Mouse (Mus musculus): ENCODE data around the gene Rnf115. TPM values are rescaled to one million over a fixed set of nuclear protein-coding genes. Genes with fewer than 3 reads are reported as not detected.
A peak's percentile ranks its signal among the peaks of the same experiment; 100 is the strongest.

The Rnf115 gene
- polyA plus RNA-seq, 1 experiment: 13.5 TPM

DNA sequence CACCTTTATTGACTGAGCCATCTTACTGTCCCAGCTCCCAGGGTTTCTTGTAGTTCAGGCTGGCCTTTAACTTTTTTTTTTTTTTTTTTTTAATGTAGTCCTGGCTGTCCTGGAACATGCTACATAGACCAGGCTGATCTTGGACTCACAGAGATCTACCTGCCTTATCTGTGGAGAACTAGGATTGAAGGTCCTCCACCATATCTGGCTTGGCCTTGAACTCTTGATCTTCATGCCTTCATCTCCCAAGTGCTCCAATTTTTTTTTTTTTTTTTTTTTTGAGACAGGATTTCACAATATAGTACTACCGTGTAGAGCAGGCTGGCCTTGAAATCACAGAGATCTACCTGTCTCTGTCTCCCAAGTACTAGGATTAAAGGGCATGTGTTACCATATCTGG is 33.9 kb upstream of the Rnf115 start:
- Histone ChIP-seq H3K36me3 (ENCODE audit: control insufficient read depth, insufficient read depth) (no peaks in the 10 kb centered on the region), H3K79me3 (ENCODE audit: low read depth) (peaks cover 8% of the 10 kb centered on the region), H3K27me3 (ENCODE audit: control insufficient read depth, insufficient read depth, insufficient read length) (no peaks in the 10 kb centered on the region), H3ac (ENCODE audit: control insufficient read depth, insufficient read length, low read depth) (no peak overlapping the region), H3K4me3 (ENCODE audit: insufficient read depth, poor library complexity, severe bottlenecking) (no peak overlapping the region), H3K79me2 (ENCODE audit: control insufficient read depth, insufficient read depth) (peaks cover 12% of the 10 kb centered on the region)
- TF ChIP-seq CTCF (IDR thresholded peaks at IDR 0.05; ENCODE audit: control insufficient read depth, insufficient read depth, insufficient read length) (no peak), USF1 (IDR thresholded peaks at IDR 0.05; ENCODE audit: low read depth) (no peak), MAX (IDR thresholded peaks at IDR 0.05) (no peak), CEBPB (IDR thresholded peaks at IDR 0.05; ENCODE audit: low read depth) (no peak), MYOG (IDR thresholded peaks at IDR 0.05; ENCODE audit: control insufficient read depth, extremely low read depth, insufficient read length) (no peak), MYOD1 (IDR thresholded peaks at IDR 0.05; ENCODE audit: control insufficient read depth, insufficient read length, low read depth) (no peak), FOSL1 (IDR thresholded peaks at IDR 0.05; ENCODE audit: insufficient read depth, low read length, poor library complexity, severe bottlenecking) (no peak)

- Histone ChIP-seq H3K4me3 (ENCODE audit: insufficient read depth, poor library complexity, severe bottlenecking) (peak within 1 kb of the TSS; percentile 83), H3ac (ENCODE audit: control insufficient read depth, insufficient read length, low read depth) (peak within 1 kb of the TSS; percentile 99), H3K27me3 (ENCODE audit: control insufficient read depth, insufficient read depth, insufficient read length) (no peaks in the 10 kb centered on the region), H3K36me3 (ENCODE audit: control insufficient read depth, insufficient read depth) (peaks cover 12% of the 10 kb centered on the region), H3K79me2 (ENCODE audit: control insufficient read depth, insufficient read depth) (peaks cover 16% of the 10 kb centered on the region), H3K79me3 (ENCODE audit: low read depth) (peaks cover 8% of the 10 kb centered on the region)
- TF ChIP-seq MAX (IDR thresholded peaks at IDR 0.05) (no peak), FOSL1 (IDR thresholded peaks at IDR 0.05; ENCODE audit: insufficient read depth, low read length, poor library complexity, severe bottlenecking) (no peak), MYOD1 (IDR thresholded peaks at IDR 0.05; ENCODE audit: control insufficient read depth, insufficient read length, low read depth) (no peak), CTCF (IDR thresholded peaks at IDR 0.05; ENCODE audit: control insufficient read depth, insufficient read depth, insufficient read length) (no peak), MYOG (IDR thresholded peaks at IDR 0.05; ENCODE audit: control insufficient read depth, extremely low read depth, insufficient read length) (no peak), CEBPB (IDR thresholded peaks at IDR 0.05; ENCODE audit: low read depth) (no peak), USF1 (IDR thresholded peaks at IDR 0.05; ENCODE audit: low read depth) (no peak)
These were observed 31.2 kb upstream of the Rnf115 start, which contains the start of gene Pias3 for GRCm38 (mm10) chr3:96696198-96696765. TSS of gene Pias3 (plus strand) at chr3:96696384.

DNA sequence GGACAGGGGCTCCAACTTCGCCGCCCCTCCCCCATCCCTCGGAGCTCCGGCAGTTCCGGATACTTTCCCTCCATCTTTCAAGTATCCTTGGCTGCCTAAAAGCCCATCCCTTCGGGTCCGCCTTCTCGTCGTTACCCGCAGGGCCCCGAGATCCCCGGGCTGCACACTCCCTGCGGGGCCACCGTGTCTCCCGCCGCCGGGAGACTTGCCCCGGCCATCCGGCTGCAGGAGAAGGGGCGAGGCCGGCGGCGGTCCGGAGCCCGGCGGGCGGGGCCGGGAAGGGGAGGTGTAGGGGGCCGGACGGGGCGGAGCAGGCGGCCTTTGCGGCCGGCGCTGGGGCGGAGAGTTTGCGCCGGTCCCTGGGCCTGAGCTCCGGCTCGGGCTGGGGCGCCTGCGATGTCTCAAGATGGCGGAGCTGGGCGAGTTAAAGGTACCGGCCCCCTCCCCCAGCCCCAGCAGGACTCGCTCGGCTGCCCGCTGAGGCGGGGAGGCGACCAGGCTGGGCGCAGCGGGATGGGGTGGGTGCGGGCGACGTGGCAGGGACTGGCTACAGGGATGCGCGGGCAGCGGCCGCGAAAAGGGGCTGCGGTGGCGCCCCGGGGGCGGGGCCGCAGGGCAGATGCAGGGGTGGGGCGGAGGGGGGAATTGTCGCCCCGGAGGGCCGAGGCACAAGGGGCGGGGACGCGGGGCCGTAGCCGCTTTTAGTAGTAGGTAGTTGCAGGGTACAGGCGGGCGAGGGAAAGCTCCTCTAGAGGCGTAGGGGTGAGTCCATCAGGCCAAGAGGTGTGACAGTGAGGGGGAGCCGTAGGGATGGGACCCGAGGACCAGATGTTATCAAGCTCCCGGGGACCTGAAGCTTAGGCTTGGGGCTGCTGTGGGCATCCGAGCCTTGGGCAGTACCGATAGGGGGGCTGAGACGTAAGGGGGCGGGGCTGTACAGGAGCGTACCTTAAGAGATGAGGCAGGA is 30.4 kb upstream of the Rnf115 start:
- Histone ChIP-seq H3K4me3 (ENCODE audit: insufficient read depth, poor library complexity, severe bottlenecking) (peak overlapping the region; percentile 83), H3K79me3 (ENCODE audit: low read depth) (peaks cover 8% of the 10 kb centered on the region), H3K79me2 (ENCODE audit: control insufficient read depth, insufficient read depth) (peaks cover 16% of the 10 kb centered on the region), H3K36me3 (ENCODE audit: control insufficient read depth, insufficient read depth) (peaks cover 20% of the 10 kb centered on the region), H3K27me3 (ENCODE audit: control insufficient read depth, insufficient read depth, insufficient read length) (no peaks in the 10 kb centered on the region), H3ac (ENCODE audit: control insufficient read depth, insufficient read length, low read depth) (peak overlapping the region; percentile 99)
- TF ChIP-seq MYOD1 (IDR thresholded peaks at IDR 0.05; ENCODE audit: control insufficient read depth, insufficient read length, low read depth) (no peak), MYOG (IDR thresholded peaks at IDR 0.05; ENCODE audit: control insufficient read depth, extremely low read depth, insufficient read length) (no peak), FOSL1 (IDR thresholded peaks at IDR 0.05; ENCODE audit: insufficient read depth, low read length, poor library complexity, severe bottlenecking) (no peak), USF1 (IDR thresholded peaks at IDR 0.05; ENCODE audit: low read depth) (no peak), MAX (IDR thresholded peaks at IDR 0.05) (no peak), CTCF (IDR thresholded peaks at IDR 0.05; ENCODE audit: control insufficient read depth, insufficient read depth, insufficient read length) (no peak), CEBPB (IDR thresholded peaks at IDR 0.05; ENCODE audit: low read depth) (no peak)

- H3K79me3 ChIP-seq (ENCODE audit: low read depth): peaks cover 8% of the 10 kb centered on the region
- H3K79me2 ChIP-seq (ENCODE audit: control insufficient read depth, insufficient read depth): peaks cover 16% of the 10 kb centered on the region
- H3K36me3 ChIP-seq (ENCODE audit: control insufficient read depth, insufficient read depth): peaks cover 38% of the 10 kb centered on the region
- H3K27me3 ChIP-seq (ENCODE audit: control insufficient read depth, insufficient read depth, insufficient read length): no peaks in the 10 kb centered on the region
- no peak overlapping the region for H3K4me3 ChIP-seq (ENCODE audit: insufficient read depth, poor library complexity, severe bottlenecking)
- TF ChIP-seq FOSL1 (IDR thresholded peaks at IDR 0.05; ENCODE audit: insufficient read depth, low read length, poor library complexity, severe bottlenecking): no peak
- no peak for TF ChIP-seq CTCF (IDR thresholded peaks at IDR 0.05; ENCODE audit: control insufficient read depth, insufficient read depth, insufficient read length)
- TF ChIP-seq USF1 (IDR thresholded peaks at IDR 0.05; ENCODE audit: low read depth): no peak
- no peak for TF ChIP-seq CEBPB (IDR thresholded peaks at IDR 0.05; ENCODE audit: low read depth)
- no peak for TF ChIP-seq MYOG (IDR thresholded peaks at IDR 0.05; ENCODE audit: control insufficient read depth, extremely low read depth, insufficient read length)
- no peak for TF ChIP-seq MAX (IDR thresholded peaks at IDR 0.05)
- H3ac ChIP-seq (ENCODE audit: control insufficient read depth, insufficient read length, low read depth): no peak overlapping the region
These were observed 28.3 kb upstream of the Rnf115 start for GRCm38 (mm10) chr3:96698993-96699690.

- no peak overlapping the region for H3ac ChIP-seq (ENCODE audit: control insufficient read depth, insufficient read length, low read depth)
- no peaks in the 10 kb centered on the region for H3K27me3 ChIP-seq (ENCODE audit: control insufficient read depth, insufficient read depth, insufficient read length)
- H3K79me3 ChIP-seq (ENCODE audit: low read depth): peaks cover 8% of the 10 kb centered on the region
- H3K79me2 ChIP-seq (ENCODE audit: control insufficient read depth, insufficient read depth): peaks cover 16% of the 10 kb centered on the region
- H3K36me3 ChIP-seq (ENCODE audit: control insufficient read depth, insufficient read depth): peaks cover 49% of the 10 kb centered on the region
- H3K4me3 ChIP-seq (ENCODE audit: insufficient read depth, poor library complexity, severe bottlenecking): no peak overlapping the region
- no peak for TF ChIP-seq CEBPB (IDR thresholded peaks at IDR 0.05; ENCODE audit: low read depth)
- no peak for TF ChIP-seq MAX (IDR thresholded peaks at IDR 0.05)
- no peak for TF ChIP-seq CTCF (IDR thresholded peaks at IDR 0.05; ENCODE audit: control insufficient read depth, insufficient read depth, insufficient read length)
- TF ChIP-seq MYOG (IDR thresholded peaks at IDR 0.05; ENCODE audit: control insufficient read depth, extremely low read depth, insufficient read length): no peak
- no peak for TF ChIP-seq USF1 (IDR thresholded peaks at IDR 0.05; ENCODE audit: low read depth)
- no peak for TF ChIP-seq MYOD1 (IDR thresholded peaks at IDR 0.05; ENCODE audit: control insufficient read depth, insufficient read length, low read depth)
- TF ChIP-seq FOSL1 (IDR thresholded peaks at IDR 0.05; ENCODE audit: insufficient read depth, low read length, poor library complexity, severe bottlenecking): no peak
These were observed 27.1 kb upstream of the Rnf115 start for GRCm38 (mm10) chr3:96700376-96700775.
